Mouse (Mus musculus) c-Kit-positive CD71-negative TER-119-negative erythroid progenitor cells, embryonic 14.5 days (primary cell): ENCODE data around the gene Stt3a.

Experiments
- DNase-seq: peaks from one replicate; pipeline ENCODE4 v3.0.0-alpha.2; 2013; ENCODE audit warnings: low read depth

Gene Stt3a

GRCm38 (mm10) chr9:36767203-36768143 is at the start of gene Stt3a:
Gene Stt3a (minus strand): TSS chr9:36767679.
- DNase-seq: peak; percentile 99

- DNase-seq: no peak
Observed at GRCm38 (mm10) chr9:36814486-36814885, 47.0 kb upstream of the Stt3a start.

GRCm38 (mm10) chr9:36808126-36808785 is 40.8 kb upstream of the Stt3a start:
- no peak for DNase-seq

- no peak for DNase-seq
Observed at GRCm38 (mm10) chr9:36805256-36805975, 37.9 kb upstream of the Stt3a start.

- DNase-seq: no peak
Observed at GRCm38 (mm10) chr9:36803926-36804325, 36.4 kb upstream of the Stt3a start.

GRCm38 (mm10) chr9:36803386-36803785 is 35.9 kb upstream of the Stt3a start:
- no peak for DNase-seq

GRCm38 (mm10) chr9:36802951-36803350 is 35.5 kb upstream of the Stt3a start:
- no peak for DNase-seq

- no peak for DNase-seq
Observed at GRCm38 (mm10) chr9:36801961-36802360, 34.5 kb upstream of the Stt3a start.

- peak; percentile 43 for DNase-seq
Observed at GRCm38 (mm10) chr9:36796781-36797555, 29.5 kb upstream of the Stt3a start, which contains the start of gene Ei24. Gene Ei24 (minus strand): TSS chr9:36797393.

GRCm38 (mm10) chr9:36796224-36796623 is 28.7 kb upstream of the Stt3a start:
- no peak for DNase-seq

GRCm38 (mm10) chr9:36795556-36795955 is 28.1 kb upstream of the Stt3a start:
- no peak for DNase-seq

- no peak for DNase-seq
Observed at GRCm38 (mm10) chr9:36794487-36794886, 27.0 kb upstream of the Stt3a start.

GRCm38 (mm10) chr9:36792191-36792590 is 24.7 kb upstream of the Stt3a start:
- no peak for DNase-seq

- no peak for DNase-seq
Observed at GRCm38 (mm10) chr9:36783921-36784320, 16.4 kb upstream of the Stt3a start.

GRCm38 (mm10) chr9:36769048-36769413 is 1.6 kb upstream of the Stt3a start:
- no peak for DNase-seq

GRCm38 (mm10) chr9:36768156-36769047 is 923 bp upstream of the Stt3a start:
- no peak for DNase-seq

GRCm38 (mm10) chr9:36764378-36764777 is 3.1 kb downstream of the Stt3a start:
- no peak for DNase-seq

GRCm38 (mm10) chr9:36727034-36727755 is 40.3 kb downstream of the Stt3a start, which contains the start of gene Chek1:
Gene Chek1 (minus strand): TSS chr9:36727065.
- DNase-seq: peak; percentile 17

- DNase-seq: peak; percentile 78
Observed at GRCm38 (mm10) chr9:36726131-36727033, 41.1 kb downstream of the Stt3a start.
